Mouse (Mus musculus) ES-E14 (cell line): Measurements from ENCODE around the gene Tst. TPM values are rescaled to one million over a fixed set of nuclear protein-coding genes. Genes with fewer than 3 reads are reported as not detected.

Experiments
- DNase-seq: peaks from one replicate; pipeline ENCODE4 v3.0.0-alpha.2; 2013; ENCODE audit warnings: low read depth, low spot score
- H3K27ac ChIP-seq: 2 replicates; pipeline ENCODE4 v1.5.1; 2012; ENCODE audit warnings: low read depth, mild to moderate bottlenecking, low read length, moderate library complexity, mixed read lengths; ENCODE audit not compliant: poor library complexity, insufficient read depth, severe bottlenecking
- H3K36me3 ChIP-seq: 2 replicates; pipeline ENCODE4 v1.6.1; 2012; ENCODE audit warnings: mild to moderate bottlenecking, low read length, moderate library complexity, mixed read lengths; ENCODE audit not compliant: control insufficient read depth, poor library complexity, insufficient read depth, severe bottlenecking
- H3K4me1 ChIP-seq, 2 experiments: fragments of 150-350 bp in 1 of 2; sonication (generic) in 1 of 2; 2 replicates each; pipeline ENCODE4 v1.6.1; 2012; ENCODE audit warnings: low read length in 2 of 2, mild to moderate bottlenecking in 1 of 2, mixed read lengths in 1 of 2; ENCODE audit not compliant: control insufficient read depth in 2 of 2, insufficient read depth in 2 of 2, poor library complexity in 1 of 2
- H3K4me3 ChIP-seq, 2 experiments: fragments of 150-350 bp in 1 of 2; sonication (generic) in 1 of 2; 2 replicates each; pipeline ENCODE4 v1.5.1; 2012; ENCODE audit warnings: low read length in 2 of 2, low read depth in 1 of 2, mild to moderate bottlenecking in 1 of 2, mixed read lengths in 1 of 2; ENCODE audit not compliant: insufficient read depth in 1 of 2, poor library complexity in 1 of 2, severe bottlenecking in 1 of 2
- H3K9ac ChIP-seq: 2 replicates; pipeline ENCODE4 v1.6.1; 2012; ENCODE audit warnings: low read depth, mild to moderate bottlenecking, low read length, mixed read lengths; ENCODE audit not compliant: poor library complexity, insufficient read depth, severe bottlenecking
- H3K9me3 ChIP-seq: fragments of 150-350 bp; sonication (generic); 2 replicates; pipeline ENCODE4 v1.6.1; 2012; ENCODE audit warnings: low read depth, mild to moderate bottlenecking, low read length; ENCODE audit not compliant: control insufficient read depth, insufficient read depth
- CHD2 ChIP-seq: IDR thresholded peaks from 2 replicates; pipeline ENCODE4 v1.6.1; 2014; ENCODE audit warnings: mild to moderate bottlenecking, low read depth, low read length, inconsistent platforms
- HCFC1 ChIP-seq: IDR thresholded peaks from 2 replicates; pipeline ENCODE4 v1.6.1; 2012; ENCODE audit warnings: low read length, inconsistent platforms, borderline replicate concordance; ENCODE audit not compliant: insufficient read depth
- MAFK ChIP-seq: IDR thresholded peaks from 2 replicates; pipeline ENCODE4 v1.6.1; 2014; ENCODE audit warnings: mild to moderate bottlenecking, low read depth, low read length, inconsistent platforms; ENCODE audit not compliant: insufficient read depth
- ZC3H11A ChIP-seq: IDR thresholded peaks from 2 replicates; pipeline ENCODE4 v1.6.1; 2012; ENCODE audit warnings: low read depth, mild to moderate bottlenecking, inconsistent platforms, low read length, borderline replicate concordance
- ZNF384 ChIP-seq: IDR thresholded peaks from 2 replicates; pipeline ENCODE4 v1.6.1; 2012; ENCODE audit warnings: low read depth, low read length, inconsistent platforms
- in situ Hi-C, 2 experiments: fragments of 600-800 bp; cut with MboI; formaldehyde crosslinking; loops; one replicate each; pipeline ENCODE4 v1.15.1; 2025; ENCODE audit warnings: low sequenced_read_pairs in 2 of 2, inconsistent platforms in 1 of 2; ENCODE audit not compliant: unreplicated experiment in 2 of 2
- total RNA-seq: library from RNA; depleted of rRNA; stranded (reverse); fragments of 300-350 nt; gene quantifications from 2 replicates; pipeline ENCODE4 v1.2.3, GENCODE M21; 2012

Tst gene
- total RNA-seq, 1 experiment = 14.9 TPM

GRCm38 (mm10) chr15:78449694-78450418, 44.1 kb upstream of the Tst start:
- no peak overlapping the region for H3K4me3 ChIP-seq
- H3K4me1 ChIP-seq = peaks cover 3 to 21% of the 10 kb centered on the region in 2 experiments; a peak in 2 of 4 replicates
- no peaks in the 10 kb centered on the region for H3K9me3 ChIP-seq
- in situ Hi-C loops = no loop called here
- H3K27ac ChIP-seq = peak overlapping the region; percentile 41
- DNase-seq = no peak
- TF ChIP-seq HCFC1 (no peak), ZNF384 (no peak), ZC3H11A (no peak), CHD2 (no peak), MAFK (no peak)
- no peaks in the 10 kb centered on the region for H3K36me3 ChIP-seq
- H3K9ac ChIP-seq = no peak overlapping the region; the same call in 1 of the 2 replicates

- Histone ChIP-seq H3K9ac (no peak overlapping the region; the same call in 1 of the 2 replicates), H3K27ac (no peak overlapping the region), H3K4me3 (no peak overlapping the region), H3K36me3 (no peaks in the 10 kb centered on the region), H3K4me1 (peaks cover 3 to 21% of the 10 kb centered on the region in 2 experiments; a peak in 2 of 4 replicates), H3K9me3 (no peaks in the 10 kb centered on the region)
- no peak for DNase-seq
- in situ Hi-C loops = no loop called here
- no peak for TF ChIP-seq CHD2
- no peak for TF ChIP-seq MAFK
- no peak for TF ChIP-seq ZNF384
- TF ChIP-seq HCFC1 = no peak
- TF ChIP-seq ZC3H11A = no peak
These were observed 43.4 kb upstream of the Tst start for GRCm38 (mm10) chr15:78449131-78449530.

DNA sequence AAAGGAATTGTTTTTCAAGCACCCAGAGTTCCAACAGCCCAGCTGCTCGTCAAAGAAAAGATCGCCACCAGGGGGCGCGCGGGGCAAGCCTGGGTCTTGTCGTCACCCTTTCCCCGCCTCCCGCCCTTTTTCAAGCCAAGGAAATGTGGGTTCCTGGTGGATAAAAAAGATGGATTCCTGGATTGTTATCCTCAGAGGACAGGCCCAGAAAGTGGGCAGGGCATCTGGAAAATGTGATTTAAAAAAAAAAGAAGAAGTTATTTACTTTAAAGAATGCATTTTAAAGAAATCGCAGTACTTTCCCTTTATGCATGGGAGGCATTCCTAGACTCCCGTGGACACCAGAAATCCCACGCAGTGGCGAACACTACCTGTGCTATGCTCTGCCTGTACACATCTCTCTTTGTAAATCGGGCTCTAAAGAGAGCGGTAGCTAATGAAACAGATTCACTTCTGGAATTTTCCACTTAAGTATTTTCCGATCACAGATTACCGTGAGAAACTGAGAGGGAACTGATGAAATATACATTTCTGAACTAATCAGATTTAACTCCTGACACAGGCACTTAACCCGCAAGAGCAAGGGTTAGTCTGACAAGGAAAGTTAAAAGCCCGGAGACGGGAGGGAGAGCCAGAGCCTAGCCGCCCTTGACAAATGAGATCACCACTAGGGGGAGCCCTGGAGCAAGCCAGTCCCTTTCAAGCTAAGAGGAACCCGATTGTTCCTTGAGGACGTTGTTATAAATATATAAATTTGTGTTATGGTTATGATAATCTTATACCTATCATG, 42.2 kb upstream of the Tst start:
- H3K36me3 ChIP-seq = no peaks in the 10 kb centered on the region
- H3K9me3 ChIP-seq = no peaks in the 10 kb centered on the region
- no peak overlapping the region for H3K27ac ChIP-seq
- H3K4me3 ChIP-seq = peak overlapping the region in 1 of 2 experiments; percentile 43; a peak in 2 of 4 replicates
- DNase-seq = peak; percentile 83
- H3K9ac ChIP-seq = peak overlapping the region; percentile 41; the same call in 1 of the 2 replicates
- in situ Hi-C loops = no loop called here
- peaks cover 3 to 21% of the 10 kb centered on the region in 2 experiments; a peak in 2 of 4 replicates for H3K4me1 ChIP-seq
- TF ChIP-seq HCFC1 (no peak), MAFK (no peak), ZC3H11A (peak; percentile 6; the same call in 1 of the 2 replicates), CHD2 (no peak), ZNF384 (no peak)

- Histone ChIP-seq H3K9ac (no peak overlapping the region), H3K4me1 (peaks cover 3 to 17% of the 10 kb centered on the region in 2 experiments; a peak in 2 of 4 replicates), H3K4me3 (no peak overlapping the region), H3K9me3 (no peaks in the 10 kb centered on the region), H3K36me3 (no peaks in the 10 kb centered on the region), H3K27ac (no peak overlapping the region)
- no peak for DNase-seq
- TF ChIP-seq CHD2 = no peak
- no peak for TF ChIP-seq MAFK
- no peak for TF ChIP-seq ZC3H11A
- no peak for TF ChIP-seq HCFC1
- TF ChIP-seq ZNF384 = no peak
- in situ Hi-C loops = no loop called here
These were observed 41.4 kb upstream of the Tst start for GRCm38 (mm10) chr15:78447121-78447520.
